Mouse (Mus musculus) naive thymus-derived CD4-positive, alpha-beta T cell, adult 2 months (primary cell): ENCODE measurements around the gene Col4a2.

Experiments used
- DNase-seq: peaks from one replicate; pipeline ENCODE4 v3.0.0-alpha.2; 2011; ENCODE audit warnings: low read depth

The Col4a2 gene

DNA sequence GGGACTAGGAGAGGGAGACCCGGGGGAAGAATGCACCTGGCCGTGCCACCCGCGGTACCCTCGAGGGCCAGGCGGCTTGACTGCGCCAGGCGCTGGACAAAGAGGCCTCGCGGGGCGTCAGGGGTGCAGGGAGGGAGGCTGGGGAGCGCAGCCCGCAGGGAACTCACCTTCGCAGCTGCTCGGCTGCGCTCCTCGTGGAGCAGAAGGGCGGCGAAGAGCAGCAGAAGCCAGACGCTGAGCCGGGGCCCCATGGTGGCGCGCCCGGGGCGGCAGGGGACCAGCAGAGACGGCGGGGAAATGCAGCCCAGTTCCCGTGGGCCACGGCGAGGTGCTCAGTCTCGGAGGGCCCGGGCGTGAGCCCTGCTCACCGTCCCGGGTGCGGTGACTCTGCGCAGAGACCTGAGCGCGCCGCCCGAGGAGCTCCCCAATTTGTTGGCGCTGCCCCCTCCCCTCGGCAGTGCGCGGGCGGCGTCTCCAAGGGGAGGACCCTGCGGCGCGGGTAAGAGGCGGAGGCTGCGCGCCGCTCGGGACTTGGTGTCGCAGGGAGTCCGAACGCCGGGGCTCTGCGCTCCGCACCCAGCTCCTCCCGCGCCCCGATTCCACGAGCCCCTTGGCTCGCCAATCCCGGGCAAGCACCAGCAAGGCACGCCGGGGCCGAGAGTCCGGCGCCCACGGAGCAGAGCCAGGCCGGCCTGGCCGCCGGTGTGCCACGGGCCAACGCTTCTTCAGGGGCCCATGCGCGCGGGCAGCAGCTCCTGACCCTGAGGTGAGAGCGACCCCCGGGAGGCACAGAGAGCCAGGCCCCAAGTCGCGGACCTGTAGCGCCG is at the start of gene Col4a2, which contains the start of gene Col4a1:
TSS of gene Col4a2 (plus strand) at position 457 of the 827 bp plus-strand sequence.
TSS of gene Col4a1 (minus strand) at position 478 of the 827 bp plus-strand sequence.
- DNase-seq = no peak

DNA sequence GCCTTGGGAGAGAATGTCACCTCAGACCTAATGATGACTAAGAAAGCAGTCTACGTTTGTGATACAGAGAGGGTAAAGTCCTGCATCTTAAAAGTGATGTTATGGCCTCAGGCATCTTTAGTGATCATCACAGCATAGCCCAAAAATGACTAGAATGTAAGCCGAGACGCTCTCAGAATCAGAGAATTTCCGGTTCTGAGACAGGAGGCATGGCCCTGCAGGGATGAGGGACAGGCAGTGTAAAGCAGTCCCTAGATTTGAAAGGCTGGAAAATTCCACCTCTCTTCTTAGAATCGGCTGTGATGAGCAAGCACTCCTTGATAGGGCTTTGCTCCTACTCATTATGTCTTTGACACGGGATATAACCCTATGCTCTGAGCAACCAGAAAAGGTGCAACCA is 48.8 kb upstream of the Col4a2 start:
- no peak for DNase-seq

DNA sequence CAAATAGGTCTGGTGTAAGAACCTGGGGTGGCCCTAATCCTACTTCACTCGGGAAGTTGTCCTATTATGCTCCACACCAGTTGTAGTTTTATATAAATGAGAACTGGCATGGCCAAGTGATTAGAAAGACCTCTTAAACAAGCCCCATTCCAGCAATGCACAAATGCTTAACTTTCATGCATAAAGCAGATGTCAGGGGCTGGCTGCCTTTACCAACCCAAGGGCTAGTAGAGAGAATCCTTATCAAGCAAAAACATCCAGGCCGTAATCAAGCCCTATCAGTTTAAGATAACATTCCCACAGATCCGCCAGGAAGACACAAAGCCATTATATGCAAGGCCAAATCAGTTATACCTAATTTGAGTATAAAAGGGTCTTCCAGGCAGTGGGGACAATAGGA is 46.6 kb upstream of the Col4a2 start:
- DNase-seq = no peak

DNA sequence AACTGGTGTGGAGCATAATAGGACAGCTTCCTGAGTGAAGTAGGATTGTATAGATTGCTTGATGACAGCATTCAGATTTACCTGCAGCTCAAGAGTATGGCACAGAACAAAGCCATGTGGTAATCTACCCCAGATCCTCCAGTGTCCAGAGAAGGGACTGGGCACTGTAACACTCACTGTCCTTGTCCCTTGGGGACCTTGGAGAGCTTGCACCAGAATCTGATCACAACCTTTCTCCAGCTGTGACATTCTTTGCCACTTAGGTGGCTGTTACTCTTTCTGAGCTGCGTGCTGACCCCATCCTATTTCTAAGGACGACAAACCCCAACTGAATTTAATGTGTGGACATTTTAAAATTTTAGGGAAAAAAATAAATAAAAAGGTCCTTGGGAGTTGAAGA is 46.1 kb upstream of the Col4a2 start:
- no peak for DNase-seq

DNA sequence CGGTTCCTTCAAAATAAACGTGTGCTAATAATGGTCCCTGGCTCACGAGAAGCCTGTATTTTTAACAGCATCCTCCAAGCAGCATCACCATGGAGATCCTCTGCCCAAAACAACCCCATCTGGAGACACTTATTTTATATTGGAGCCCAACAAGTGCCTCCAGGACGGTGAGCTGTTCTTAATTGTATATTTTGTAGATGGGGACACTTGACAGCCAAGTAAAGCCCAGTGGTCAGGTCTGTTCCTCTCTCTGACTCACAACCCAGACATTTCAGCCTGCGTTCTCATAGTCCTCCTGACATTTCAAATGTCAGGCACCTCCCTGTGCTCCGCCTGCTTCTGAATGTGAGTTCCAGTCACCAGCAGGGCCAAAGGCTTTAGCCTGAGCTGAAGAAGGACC is 43.9 kb upstream of the Col4a2 start:
- DNase-seq = no peak

DNA sequence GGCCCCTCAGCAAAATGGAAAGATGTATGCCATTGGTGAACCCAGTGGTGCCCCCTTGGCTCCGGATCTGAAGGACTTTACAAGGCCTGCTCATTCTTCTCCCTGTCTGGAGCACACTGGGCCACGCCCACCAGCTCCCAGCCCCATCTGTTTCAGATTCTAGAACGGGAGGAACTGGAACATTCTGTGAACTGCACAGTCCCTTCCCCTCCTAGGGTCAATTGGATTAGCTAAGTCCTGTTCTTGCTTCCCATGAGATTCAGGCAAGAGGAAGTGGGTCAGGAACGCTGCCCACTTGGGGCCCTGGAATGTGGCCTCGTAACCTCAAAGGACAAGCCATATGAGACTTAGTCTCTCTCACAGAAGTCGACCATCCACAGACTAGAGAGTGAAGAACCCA is 41.8 kb upstream of the Col4a2 start:
- DNase-seq = no peak

DNA sequence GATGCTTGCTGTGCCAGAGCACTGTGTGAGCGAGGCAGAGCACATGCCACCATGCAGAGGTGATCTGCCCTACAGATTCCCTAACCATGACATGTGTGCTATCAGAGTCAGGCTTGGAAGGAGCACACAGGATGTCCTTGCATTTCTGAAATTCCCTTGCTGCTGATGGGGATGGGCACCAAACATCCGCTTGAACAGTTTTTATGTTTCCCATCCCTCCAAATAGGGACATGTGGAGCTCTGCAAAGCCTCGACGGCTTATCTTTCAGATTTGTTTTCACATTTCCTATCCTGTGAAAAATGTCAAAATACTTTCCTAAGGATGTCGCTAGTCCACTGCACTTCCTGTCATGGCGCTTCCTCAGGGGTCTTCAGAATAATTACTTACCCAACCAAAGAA is 40.4 kb upstream of the Col4a2 start:
- no peak for DNase-seq

DNA sequence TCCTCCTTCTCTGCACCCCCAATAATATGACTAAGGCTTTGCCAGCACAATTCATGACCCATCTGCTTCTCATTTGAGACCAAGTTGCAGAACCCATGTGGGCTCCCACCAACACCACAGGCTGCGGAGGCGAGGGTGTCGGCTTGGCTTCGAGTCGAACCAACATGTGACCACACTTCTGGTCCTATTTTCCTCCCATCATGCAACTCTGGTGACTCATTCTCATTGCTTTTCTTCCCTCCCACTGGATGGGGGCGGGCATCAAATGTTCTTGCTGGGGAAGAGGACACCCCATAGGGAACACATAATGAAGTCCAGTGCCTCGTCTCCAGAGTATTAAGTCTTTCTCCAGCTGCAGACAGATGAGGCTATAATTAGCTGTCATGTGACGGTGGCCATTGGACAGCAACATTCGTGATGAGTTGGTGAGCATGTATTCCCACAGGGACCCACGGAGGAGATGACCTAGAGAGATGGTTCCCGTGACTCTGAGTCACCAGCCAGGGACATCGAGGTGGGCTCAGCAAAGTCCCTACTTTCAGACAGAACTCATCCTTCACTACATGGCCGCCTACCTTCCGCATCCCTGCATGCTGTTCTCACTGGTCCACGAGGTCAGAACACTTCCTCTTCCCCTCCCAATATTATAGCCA is 39.0 kb upstream of the Col4a2 start:
- no peak for DNase-seq

DNA sequence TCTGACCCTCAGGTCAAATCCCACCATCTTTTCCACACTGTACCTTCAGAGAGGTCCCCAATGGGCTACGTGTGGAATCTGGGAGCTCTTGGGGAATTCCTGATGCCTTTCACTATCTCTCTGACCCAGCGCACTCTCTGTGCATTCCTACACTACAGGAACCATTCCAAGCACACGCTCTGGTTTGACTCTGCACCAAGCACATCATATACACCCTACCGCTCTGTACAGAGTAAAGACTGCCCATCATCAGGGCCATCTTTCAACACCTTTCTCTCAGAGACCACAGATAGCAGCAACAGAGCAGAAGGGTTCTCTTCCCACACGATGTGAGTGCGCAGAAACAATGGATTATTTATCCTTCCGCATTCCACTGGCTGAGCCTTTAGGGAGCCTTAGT is 38.2 kb upstream of the Col4a2 start:
- no peak for DNase-seq

DNA sequence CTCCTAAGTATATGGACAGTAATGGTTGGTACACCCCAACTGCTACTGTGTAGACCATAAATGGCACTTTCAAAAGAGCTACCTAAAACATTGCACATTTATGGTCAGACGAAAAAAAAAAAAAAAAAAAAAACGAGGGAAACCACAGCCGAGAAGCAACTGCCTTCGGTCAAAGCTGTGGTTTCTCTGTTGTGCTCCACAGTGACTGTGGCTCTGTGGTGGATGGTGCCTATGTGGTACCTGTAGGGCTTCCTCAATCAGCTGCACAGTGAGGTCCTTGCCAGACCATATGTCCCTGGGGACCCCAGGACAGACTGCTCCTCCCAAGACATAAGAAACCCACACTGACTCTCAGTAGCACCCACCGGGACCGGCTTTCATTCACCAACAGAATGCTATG is 36.3 kb upstream of the Col4a2 start:
- DNase-seq = no peak

DNA sequence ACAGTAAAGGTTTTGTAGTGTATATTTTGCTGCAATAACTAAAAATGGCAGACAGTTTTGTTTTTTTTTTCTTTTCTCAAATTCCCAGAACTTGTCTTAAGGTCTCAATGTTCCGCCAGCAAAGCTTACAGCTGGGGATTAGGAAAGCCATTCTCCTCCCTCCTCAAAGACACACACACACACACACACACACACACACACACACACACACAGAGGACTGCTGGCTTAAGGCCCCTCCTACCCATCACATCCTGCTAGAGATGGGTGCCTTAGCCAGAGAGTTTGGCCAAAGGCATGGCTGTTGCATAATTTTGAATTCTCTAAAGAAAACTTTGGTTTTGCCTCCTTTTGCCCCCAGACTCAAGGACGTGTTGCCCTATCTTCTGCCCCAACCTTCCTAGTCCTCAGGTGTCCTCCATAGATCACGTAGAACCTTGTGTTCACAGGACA is 35.0 kb upstream of the Col4a2 start:
- no peak for DNase-seq

DNA sequence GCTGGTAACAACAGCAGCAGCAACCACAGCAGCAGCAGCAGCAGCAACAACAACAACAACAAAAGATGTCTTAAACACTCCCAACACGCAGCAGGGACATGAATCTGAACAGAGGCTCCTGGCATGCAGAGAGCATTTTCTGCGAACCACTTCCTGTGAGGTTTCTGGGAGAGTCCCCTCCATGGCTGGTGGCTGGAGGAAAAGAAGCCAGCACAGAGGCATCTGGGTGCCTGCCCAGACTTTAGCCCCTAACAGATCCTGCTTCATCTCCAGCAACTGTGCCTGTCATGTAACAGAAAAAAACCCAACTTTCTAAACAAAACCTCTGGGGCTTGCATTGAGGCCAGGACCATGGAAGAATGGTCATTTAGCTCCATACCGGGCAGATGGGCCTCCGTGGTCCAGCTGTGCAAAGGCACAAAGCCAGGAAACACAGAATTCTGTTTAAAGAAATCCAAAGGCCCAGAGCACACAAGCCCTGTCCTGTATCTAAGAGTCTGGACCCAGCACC is 34.4 kb upstream of the Col4a2 start:
- no peak for DNase-seq

DNA sequence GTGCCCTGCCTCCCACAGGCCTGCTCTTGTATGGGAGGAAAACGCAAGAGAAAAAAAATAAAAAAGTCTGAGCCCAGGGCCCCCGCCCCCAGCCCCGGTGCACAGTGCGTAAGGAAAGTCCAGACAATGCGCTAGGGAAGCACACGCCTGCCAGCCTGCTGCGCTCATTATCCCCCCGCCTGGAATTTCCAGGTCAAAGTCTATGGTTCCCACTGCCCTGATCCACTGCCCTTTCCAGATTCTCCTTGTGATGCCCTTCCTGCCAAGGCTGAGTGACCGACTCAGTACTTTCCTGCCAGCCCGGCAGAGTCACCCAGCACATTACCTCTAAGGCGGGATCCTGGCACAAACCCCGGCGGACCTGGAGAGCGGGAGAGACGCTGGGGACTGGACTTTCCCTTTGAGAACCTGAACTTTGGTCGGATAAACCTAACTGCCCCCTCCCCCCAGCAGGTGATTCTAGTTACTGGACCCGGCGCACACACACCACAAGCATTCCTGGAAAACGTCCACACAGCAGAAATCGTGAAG is 33.2 kb upstream of the Col4a2 start:
- no peak for DNase-seq

DNA sequence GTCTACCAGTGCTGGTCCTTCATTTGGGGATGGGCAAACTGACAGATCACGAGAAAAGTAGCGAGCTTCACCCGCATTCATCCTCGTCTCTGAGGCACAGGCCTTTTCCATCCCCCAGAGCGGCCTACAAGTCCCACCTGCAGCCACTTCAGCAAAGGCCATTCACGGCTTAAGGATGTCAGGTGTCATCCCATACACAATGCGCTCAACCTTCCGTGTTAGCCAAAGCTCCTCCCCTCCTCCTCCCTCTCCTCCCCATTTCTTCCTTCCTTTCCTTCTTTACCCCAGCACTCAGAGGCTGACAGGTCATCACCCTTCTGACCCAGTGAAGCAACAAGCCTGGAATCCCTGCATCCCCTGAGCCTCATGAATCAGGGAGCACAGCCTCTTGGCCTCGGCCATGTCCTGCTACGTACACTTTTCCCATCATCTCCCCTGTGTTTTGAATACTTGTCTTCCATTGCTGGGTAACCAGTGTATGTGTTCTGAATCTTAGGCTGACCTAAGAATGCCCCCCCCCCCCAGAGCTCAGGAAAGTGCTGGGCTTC is 31.8 kb upstream of the Col4a2 start:
- DNase-seq = no peak

DNA sequence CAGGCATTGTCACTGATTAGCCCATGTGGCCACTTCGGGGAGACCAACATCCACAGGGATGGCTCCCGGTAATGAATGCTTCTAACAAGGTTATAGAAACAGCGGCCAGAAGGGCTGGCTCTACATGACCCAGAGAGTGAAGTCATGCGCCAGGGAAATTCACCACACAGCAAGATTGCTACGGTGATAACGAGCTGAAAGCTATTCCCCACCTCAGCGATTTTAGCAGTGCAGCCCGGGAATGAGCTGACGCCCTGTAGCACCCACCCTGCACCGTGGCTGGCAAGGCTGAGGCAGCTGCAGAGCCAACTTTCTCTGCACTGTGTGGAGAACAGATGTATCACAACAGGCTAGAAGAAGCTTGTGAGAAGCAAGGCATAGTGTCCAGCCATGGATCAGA is 30.5 kb upstream of the Col4a2 start:
- DNase-seq = no peak

DNA sequence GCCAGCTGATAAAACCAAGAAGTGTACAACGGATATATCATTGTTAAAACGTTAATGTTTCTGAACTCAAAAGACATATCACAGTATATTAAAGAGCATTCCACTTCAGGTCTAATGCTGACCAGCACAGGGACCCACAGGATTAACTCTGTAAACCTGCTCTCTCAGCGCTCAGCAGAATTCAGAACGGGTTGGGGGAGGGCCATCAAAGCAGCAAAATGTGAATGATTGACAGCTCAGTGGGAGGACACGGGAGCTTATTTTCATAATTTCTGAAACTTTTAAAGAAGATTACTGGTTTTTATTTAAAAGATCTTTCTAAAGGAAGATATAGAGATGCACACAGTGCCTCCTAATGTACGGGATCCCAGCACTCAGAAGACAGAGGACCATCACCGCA is 29.9 kb upstream of the Col4a2 start:
- no peak for DNase-seq

DNA sequence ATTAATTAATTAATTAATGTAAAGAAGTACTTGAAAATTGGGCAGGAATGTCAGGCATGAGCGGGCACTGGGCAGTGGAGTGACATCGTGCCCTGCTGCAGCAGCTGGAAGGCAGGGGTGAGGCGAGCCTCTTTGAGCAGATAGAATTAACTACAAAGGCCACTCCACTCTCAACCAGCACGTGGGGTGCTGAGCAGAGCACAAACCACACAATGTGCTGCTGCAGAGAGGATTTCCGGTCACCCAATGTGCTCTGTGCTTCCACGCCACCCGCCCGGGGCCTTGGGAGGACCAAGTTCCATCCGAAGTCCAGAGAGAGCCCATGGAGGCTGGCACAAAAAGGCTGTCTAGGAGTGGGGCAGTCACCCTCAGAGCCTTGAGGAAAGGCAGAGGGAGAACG is 29.4 kb upstream of the Col4a2 start:
- no peak for DNase-seq

DNA sequence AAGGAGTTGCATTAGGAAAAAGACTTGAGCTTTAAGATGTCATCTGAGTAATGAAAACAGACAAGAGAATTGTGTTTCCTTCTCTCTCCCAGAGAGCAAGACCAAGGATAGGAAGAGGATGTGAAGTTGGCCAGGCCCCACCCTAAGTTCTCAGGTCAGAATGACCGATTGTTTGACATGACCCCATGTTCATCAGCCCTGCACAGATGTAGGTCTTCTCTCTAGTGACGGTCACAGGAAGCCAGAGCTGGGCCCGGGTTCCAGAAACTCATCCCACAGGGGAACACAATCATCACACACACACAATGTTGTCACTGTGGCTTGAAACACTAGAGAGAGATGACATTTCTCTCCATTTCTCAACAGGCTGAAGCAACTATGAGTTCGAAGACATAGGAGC is 27.2 kb upstream of the Col4a2 start:
- DNase-seq = no peak

DNA sequence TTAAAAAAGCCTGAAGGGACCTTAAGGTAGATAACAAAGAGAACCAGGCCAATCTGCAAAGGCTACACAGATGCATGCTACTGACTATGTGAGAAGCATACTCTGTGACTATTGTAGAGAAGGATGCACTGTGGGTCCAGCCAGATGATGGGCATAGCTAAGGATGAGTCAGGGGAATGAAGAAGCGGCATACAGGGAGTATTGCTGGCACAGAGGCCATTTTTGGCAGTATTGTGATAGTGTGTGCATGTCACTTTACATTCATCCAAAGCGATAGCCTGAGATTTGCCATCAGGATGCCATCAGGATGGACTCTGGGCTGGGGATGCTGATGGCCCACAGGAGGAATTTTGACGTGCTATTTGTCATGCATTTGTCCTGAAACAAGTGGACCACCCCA is 25.5 kb upstream of the Col4a2 start:
- DNase-seq = no peak

DNA sequence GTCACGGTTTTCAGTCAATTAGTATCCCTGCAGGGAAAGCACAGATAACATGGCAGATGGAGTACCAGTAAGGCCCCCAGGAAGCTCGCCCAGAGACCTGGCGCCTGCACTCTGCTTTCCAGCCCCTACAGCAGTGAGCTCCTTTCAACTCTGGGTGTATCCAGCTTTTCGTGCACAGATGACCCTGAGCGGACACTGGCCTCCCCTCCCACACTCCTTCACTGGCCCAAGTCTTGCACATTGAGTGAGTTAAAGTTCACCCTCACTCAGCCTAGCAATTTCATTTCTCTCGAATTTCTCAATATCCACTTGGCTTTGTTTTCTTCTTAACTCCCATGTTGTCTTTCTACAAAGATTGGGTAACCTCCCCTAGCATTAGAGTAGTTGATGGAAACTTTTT is 24.3 kb upstream of the Col4a2 start:
- DNase-seq = no peak

DNA sequence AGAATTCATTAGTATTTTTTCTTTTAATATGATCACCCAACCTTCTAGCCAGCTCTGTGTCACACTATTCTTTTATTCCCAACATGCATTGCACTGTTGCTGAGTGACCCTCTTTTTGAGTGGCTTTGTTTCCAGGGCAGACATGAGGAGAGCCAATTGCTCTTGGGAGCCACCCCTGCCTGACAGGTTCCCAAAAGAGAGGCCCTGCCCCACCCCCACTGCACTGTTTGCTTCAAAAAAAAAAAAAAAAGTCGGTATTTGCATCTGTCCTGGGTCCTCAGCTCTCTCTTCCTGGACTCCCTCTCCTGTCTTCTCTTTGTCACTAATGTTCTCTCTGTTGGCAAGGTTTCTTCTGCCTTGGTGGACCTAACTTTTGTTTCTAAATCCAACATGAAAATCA is 22.1 kb upstream of the Col4a2 start:
- DNase-seq = no peak

DNA sequence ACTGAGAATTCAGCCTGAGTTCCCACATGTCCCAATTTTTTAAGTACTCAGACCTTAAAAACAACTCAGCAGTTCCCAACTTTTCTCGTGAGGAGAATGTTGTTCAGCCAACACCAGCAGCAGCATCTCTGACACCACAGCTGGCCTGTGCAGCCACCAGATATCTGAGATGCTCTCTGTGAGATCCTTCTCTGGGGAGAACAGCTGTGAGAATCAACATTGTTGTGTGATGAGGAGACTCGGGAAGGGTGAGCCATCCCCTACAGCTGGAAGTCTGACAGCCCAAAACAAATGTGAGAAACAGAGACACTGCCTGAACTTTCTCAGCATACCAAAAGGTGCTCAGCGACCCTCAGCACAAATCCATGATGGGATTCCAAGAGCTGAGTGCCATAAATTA is 20.0 kb upstream of the Col4a2 start:
- DNase-seq = no peak
